Mouse (Mus musculus) hindbrain, embryonic 11.5 days (tissue): Measurements from ENCODE around the gene Tac4. TPM values are rescaled to one million over a fixed set of nuclear protein-coding genes. Genes with fewer than 3 reads are reported as not detected.

Experiments
- ATAC-seq: fragments of 200-750 bp; cut with Nextera tagmentation; 2 replicates; pipeline ENCODE4 v1.8.0; 2017; ENCODE audit warnings: mild to moderate bottlenecking, moderate TSS enrichment, moderate library complexity; ENCODE audit not compliant: low FRiP score
- DNase-seq: peaks from one replicate; pipeline ENCODE4 v3.0.0-alpha.2; 2015; ENCODE audit warnings: low spot score
- H3K27ac ChIP-seq: fragments of 300-500 bp; sonication (generic); 2 replicates; pipeline ENCODE4 v1.5.1; 2014; ENCODE audit warnings: mild to moderate bottlenecking, low read depth, low read length
- H3K27me3 ChIP-seq: fragments of 300-500 bp; sonication (generic); 2 replicates; pipeline ENCODE4 v1.6.1; 2014; ENCODE audit warnings: mild to moderate bottlenecking, low read length, moderate library complexity, mixed read lengths; ENCODE audit not compliant: control insufficient read depth, insufficient read depth
- H3K36me3 ChIP-seq: fragments of 300-500 bp; sonication (generic); 2 replicates; pipeline ENCODE4 v1.6.1; 2014; ENCODE audit warnings: mild to moderate bottlenecking, low read length, moderate library complexity, mixed read lengths; ENCODE audit not compliant: control insufficient read depth, insufficient read depth
- H3K4me1 ChIP-seq: fragments of 300-500 bp; sonication (generic); replicated peaks from 2 replicates; pipeline ENCODE4 v1.6.1; 2014; ENCODE audit warnings: low read length, mixed read lengths; ENCODE audit not compliant: control insufficient read depth, insufficient read depth
- H3K4me2 ChIP-seq: fragments of 300-500 bp; sonication (generic); replicated peaks from 2 replicates; pipeline ENCODE4 v1.6.1; 2014; ENCODE audit warnings: mild to moderate bottlenecking, low read depth, low read length
- H3K4me3 ChIP-seq: fragments of 300-500 bp; sonication (generic); 2 replicates; pipeline ENCODE4 v1.5.1; 2014; ENCODE audit warnings: low read depth, low read length
- H3K9ac ChIP-seq: fragments of 300-500 bp; sonication (generic); 2 replicates; pipeline ENCODE4 v1.6.1; 2014; ENCODE audit warnings: low read depth, low read length
- H3K9me3 ChIP-seq: fragments of 300-500 bp; sonication (generic); 2 replicates; pipeline ENCODE4 v1.6.1; 2016; ENCODE audit warnings: low read length; ENCODE audit not compliant: control insufficient read depth
- WGBS: fragments of 180-500 bp; shearing (Covaris S2); extraction: QIAGEN DNeasy Blood & Tissue Kit; methylation state at CpG from one replicate; pipeline ENCODE4 v1.1.7; 2014; 5-methylcytosine and 5-hydroxymethylcytosine counted together
- polyA plus RNA-seq: library from polyadenylated mRNA; unstranded; fragments of >200 nt; fragmentation: Nextera tagmentation; extraction: Ambion mirVana; gene quantifications from 2 replicates; pipeline ENCODE4 v1.2.1, GENCODE M21; 2014

Gene Tac4
- polyA plus RNA-seq, 1 experiment from 2014 or later, result 0.22 TPM

GRCm38 (mm10) chr11:95299886-95300285 is 38.6 kb downstream of the Tac4 start:
- Histone ChIP-seq H3K4me2 (no peak overlapping the region), H3K36me3 (no peaks in the 10 kb centered on the region), H3K27me3 (no peaks in the 10 kb centered on the region), H3K4me3 (no peak overlapping the region), H3K9me3 (no peaks in the 10 kb centered on the region), H3K27ac (no peak overlapping the region), H3K4me1 (no peaks in the 10 kb centered on the region), H3K9ac (no peak overlapping the region)
- 96% methylated on average over 12 of the region's 12 CpGs for WGBS
- DNase-seq, result no peak
- no peak for ATAC-seq

DNA sequence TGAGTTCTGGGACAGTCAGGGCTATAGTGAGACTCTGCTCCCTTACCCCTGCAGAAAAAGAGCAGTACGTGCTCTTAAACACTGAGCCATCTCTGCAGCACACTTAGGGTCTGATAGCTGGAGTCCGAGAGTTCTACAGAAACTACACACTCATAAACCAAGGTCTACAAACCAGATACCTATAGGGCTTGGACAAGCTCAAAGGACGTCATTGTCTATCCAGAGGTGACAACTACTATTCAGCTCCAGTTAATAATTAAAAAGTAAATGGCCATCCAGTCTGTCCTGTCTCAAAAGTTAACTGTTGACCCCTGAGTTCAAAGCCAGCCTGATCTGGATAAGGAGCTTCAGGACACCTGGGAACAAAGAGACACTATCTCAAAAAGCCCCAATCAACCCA is 40.4 kb downstream of the Tac4 start:
- no peak for ATAC-seq
- H3K4me3 ChIP-seq, result no peak overlapping the region
- no peaks in the 10 kb centered on the region for H3K4me1 ChIP-seq
- H3K27ac ChIP-seq, result no peak overlapping the region
- H3K36me3 ChIP-seq, result no peaks in the 10 kb centered on the region
- no peak overlapping the region for H3K4me2 ChIP-seq
- no peaks in the 10 kb centered on the region for H3K27me3 ChIP-seq
- 92% methylated on average over 3 of the region's 3 CpGs for WGBS
- no peaks in the 10 kb centered on the region for H3K9me3 ChIP-seq
- DNase-seq, result no peak
- no peak overlapping the region for H3K9ac ChIP-seq

DNA sequence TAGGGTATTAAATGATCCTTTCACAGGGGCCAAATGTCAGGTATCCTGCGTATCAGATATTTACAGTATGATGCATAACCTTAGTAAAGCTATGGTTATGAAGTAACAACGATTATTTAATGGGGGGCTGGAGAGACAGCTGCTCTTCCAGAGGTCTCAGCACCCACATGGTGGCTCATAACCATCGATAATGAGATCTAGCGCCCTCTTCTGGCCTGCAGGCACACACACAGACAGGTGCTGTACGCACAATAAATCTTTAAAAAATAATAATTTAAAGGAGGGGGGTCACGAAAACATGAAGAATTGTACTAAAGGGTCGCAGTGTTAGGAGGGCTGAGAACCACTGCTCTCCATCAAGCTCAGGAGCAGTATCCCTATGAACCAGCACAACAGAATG is 44.3 kb downstream of the Tac4 start:
- Histone ChIP-seq H3K9me3 (no peaks in the 10 kb centered on the region), H3K27ac (no peak overlapping the region), H3K27me3 (no peaks in the 10 kb centered on the region), H3K4me1 (no peaks in the 10 kb centered on the region; the same call in 1 of the 2 replicates), H3K4me3 (no peak overlapping the region), H3K9ac (no peak overlapping the region), H3K36me3 (no peaks in the 10 kb centered on the region), H3K4me2 (no peak overlapping the region)
- DNase-seq (no peak), ATAC-seq (no peak)
- WGBS, result 90% methylated on average over 7 of the region's 7 CpGs

GRCm38 (mm10) chr11:95307526-95307925 is 46.2 kb downstream of the Tac4 start:
- H3K9me3 ChIP-seq, result no peaks in the 10 kb centered on the region
- no peak overlapping the region for H3K9ac ChIP-seq
- no peak overlapping the region for H3K4me3 ChIP-seq
- no peak overlapping the region for H3K27ac ChIP-seq
- no peaks in the 10 kb centered on the region for H3K27me3 ChIP-seq
- H3K4me2 ChIP-seq, result no peak overlapping the region
- DNase-seq (no peak), ATAC-seq (no peak)
- no peaks in the 10 kb centered on the region; the same call in 1 of the 2 replicates for H3K4me1 ChIP-seq
- H3K36me3 ChIP-seq, result no peaks in the 10 kb centered on the region
- WGBS, result 86% methylated on average over 8 of the region's 8 CpGs

DNA sequence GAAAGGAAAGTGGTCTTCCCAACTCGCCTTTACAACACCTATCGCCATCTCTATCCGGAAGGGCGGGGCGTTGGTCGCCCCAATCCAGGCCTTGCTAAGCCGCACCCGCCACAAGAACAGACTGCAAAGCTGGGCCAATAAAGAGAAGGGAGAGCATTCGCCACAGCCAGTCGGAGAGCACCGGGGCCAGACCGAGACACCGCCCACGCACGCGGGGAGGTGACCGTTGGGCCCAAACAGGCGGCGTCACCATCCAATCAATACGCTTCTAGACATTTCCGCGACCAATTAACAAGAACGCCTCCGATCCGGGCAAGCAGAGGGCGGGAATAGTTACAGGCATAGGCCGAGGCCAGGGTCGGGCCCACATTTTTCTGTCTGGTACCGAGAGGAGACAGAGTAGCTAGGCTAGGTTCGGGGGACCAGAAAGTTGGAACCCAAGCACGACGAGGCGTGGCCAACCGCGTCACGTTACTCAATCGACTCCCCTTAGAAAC is 48.2 kb downstream of the Tac4 start:
- Histone ChIP-seq H3K27me3 (no peaks in the 10 kb centered on the region), H3K4me2 (peak overlapping the region; percentile 81), H3K4me1 (no peaks in the 10 kb centered on the region; the same call in 1 of the 2 replicates), H3K4me3 (peak overlapping the region; percentile 93), H3K9me3 (no peaks in the 10 kb centered on the region), H3K9ac (peak overlapping the region; percentile 96), H3K36me3 (no peaks in the 10 kb centered on the region), H3K27ac (peak overlapping the region; percentile 91)
- under 1% methylated on average over 37 of the region's 37 CpGs for WGBS
- peak; percentile 94 for DNase-seq
- ATAC-seq, result peak; percentile 95

GRCm38 (mm10) chr11:95310007-95310647 is 48.8 kb downstream of the Tac4 start, which contains the start of gene Kat7:
Kat7 (minus strand) TSS chr11:95310246.
- no peaks in the 10 kb centered on the region for H3K27me3 ChIP-seq
- peak within 1 kb of the TSS; percentile 91 for H3K27ac ChIP-seq
- DNase-seq (peak; percentile 97), ATAC-seq (peak; percentile 97)
- peak within 1 kb of the TSS; percentile 96 for H3K9ac ChIP-seq
- H3K4me2 ChIP-seq, result peak within 1 kb of the TSS; percentile 81
- H3K9me3 ChIP-seq, result no peaks in the 10 kb centered on the region
- H3K4me3 ChIP-seq, result peak within 1 kb of the TSS; percentile 93
- under 1% methylated on average over 42 of the region's 42 CpGs for WGBS
- no peaks in the 10 kb centered on the region for H3K36me3 ChIP-seq
- no peaks in the 10 kb centered on the region; the same call in 1 of the 2 replicates for H3K4me1 ChIP-seq

DNA sequence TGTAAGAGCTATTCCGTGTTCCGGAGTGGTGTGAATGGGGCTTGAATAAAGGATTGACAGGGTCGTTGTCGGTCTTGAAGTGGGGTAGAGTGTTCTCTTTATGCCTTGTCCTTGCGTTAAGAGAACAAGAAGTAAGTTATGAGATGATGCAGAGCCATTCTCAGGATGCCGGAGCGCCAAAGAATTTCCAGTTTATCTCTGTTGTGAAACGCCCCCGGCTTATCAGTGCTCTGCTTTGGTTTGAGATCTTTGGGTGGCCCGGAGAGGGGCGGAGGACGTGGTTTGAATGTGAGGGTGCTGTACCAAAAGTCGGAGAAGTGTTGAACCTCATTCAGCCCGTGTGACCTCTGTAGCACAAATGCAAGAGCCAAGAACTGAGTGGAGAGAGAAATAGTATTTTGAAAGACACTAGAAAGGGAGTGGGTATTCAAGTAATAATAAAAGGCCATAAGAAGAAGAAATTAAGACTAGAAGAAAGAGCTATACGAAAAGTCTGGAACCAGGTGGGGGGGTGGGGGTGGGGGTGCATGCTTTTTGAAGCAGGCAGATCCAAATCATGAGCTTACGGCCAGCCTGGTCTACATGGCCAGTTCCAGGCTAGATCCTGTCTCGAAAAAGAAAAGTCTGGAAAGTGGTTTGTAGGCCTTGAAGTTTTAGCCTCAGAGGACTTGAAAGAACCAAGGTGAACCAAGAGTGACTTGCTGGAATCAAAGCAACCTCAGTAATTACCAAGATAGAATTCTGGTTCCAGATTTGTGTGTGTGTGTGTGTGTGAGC is 49.5 kb downstream of the Tac4 start:
- peak overlapping the region; percentile 61 for H3K27ac ChIP-seq
- no peaks in the 10 kb centered on the region for H3K36me3 ChIP-seq
- peak overlapping the region; percentile 60 for H3K4me2 ChIP-seq
- WGBS, result 7% methylated on average over 17 of the region's 17 CpGs
- DNase-seq (no peak), ATAC-seq (peak; percentile 17; the same call in 1 of the 2 replicates)
- no peaks in the 10 kb centered on the region for H3K9me3 ChIP-seq
- H3K27me3 ChIP-seq, result no peaks in the 10 kb centered on the region
- H3K9ac ChIP-seq, result peak overlapping the region; percentile 66
- H3K4me3 ChIP-seq, result peak overlapping the region; percentile 93
- H3K4me1 ChIP-seq, result no peaks in the 10 kb centered on the region; the same call in 1 of the 2 replicates

DNA sequence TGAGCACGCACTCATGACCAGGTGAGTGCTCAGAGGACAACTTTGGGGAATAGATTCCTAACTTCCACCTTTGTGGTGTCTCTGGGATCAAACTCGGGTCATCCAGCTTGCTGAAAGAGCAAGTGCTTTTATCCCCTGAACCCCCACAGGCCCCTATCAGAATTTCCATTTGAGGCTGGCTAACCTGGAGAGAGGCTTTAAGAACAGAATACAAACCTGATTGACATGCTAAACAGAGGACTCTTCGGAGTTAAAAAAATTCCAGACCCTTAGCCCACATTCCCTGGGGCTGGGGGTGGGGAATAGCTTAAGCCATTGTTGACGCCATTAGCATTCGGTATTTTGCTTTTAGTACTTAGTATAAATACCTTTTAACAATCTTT is 50.1 kb downstream of the Tac4 start:
- ATAC-seq (no peak), DNase-seq (no peak)
- 21% methylated on average over 5 of the region's 5 CpGs for WGBS
- Histone ChIP-seq H3K27ac (no peak overlapping the region), H3K9me3 (no peaks in the 10 kb centered on the region), H3K27me3 (no peaks in the 10 kb centered on the region), H3K4me3 (no peak overlapping the region), H3K36me3 (no peaks in the 10 kb centered on the region), H3K4me2 (0 out of 2 replicates have a peak overlapping the region, but pooled peaks have one; percentile 60), H3K4me1 (no peaks in the 10 kb centered on the region; the same call in 1 of the 2 replicates), H3K9ac (no peak overlapping the region)
